Mouse (Mus musculus) forebrain, embryonic 14.5 days (tissue): Measurements from ENCODE around the gene Yipf2. TPM values are rescaled to one million over a fixed set of nuclear protein-coding genes. Genes with fewer than 3 reads are reported as not detected.
A peak's percentile ranks its signal among the peaks of the same experiment; 100 is the strongest.
"Not testable (repeated sequence)": the region's sequence is repeated elsewhere in the genome, so short reads cannot be mapped to it uniquely, and the experiment has no call there.

Source experiments
- ATAC-seq: fragments of 200-750 bp; cut with Nextera tagmentation; 2 replicates; pipeline ENCODE4 v1.8.0; 2017; ENCODE audit warnings: mild to moderate bottlenecking, moderate library complexity
- DNase-seq: peaks from one replicate; pipeline ENCODE4 v3.0.0-alpha.2; 2015; ENCODE audit warnings: low spot score
- H3K27ac ChIP-seq: fragments of 300-500 bp; sonication (generic); 2 replicates; pipeline ENCODE4 v1.5.1; 2014; ENCODE audit warnings: low read depth, mild to moderate bottlenecking, control low read depth, low read length, moderate library complexity
- H3K27me3 ChIP-seq: fragments of 300-500 bp; sonication (generic); replicated peaks from 2 replicates; pipeline ENCODE4 v1.6.1; 2014; ENCODE audit warnings: low read length, control low read depth, mixed read lengths; ENCODE audit not compliant: control insufficient read depth, insufficient read depth
- H3K36me3 ChIP-seq: fragments of 300-500 bp; sonication (generic); 2 replicates; pipeline ENCODE4 v1.6.1; 2014; ENCODE audit warnings: low read length, control low read depth; ENCODE audit not compliant: control insufficient read depth, insufficient read depth
- H3K4me1 ChIP-seq: fragments of 300-500 bp; sonication (generic); 2 replicates; pipeline ENCODE4 v1.6.1; 2014; ENCODE audit warnings: antibody characterized with exemption, low read length, control low read depth; ENCODE audit not compliant: control insufficient read depth, insufficient read depth
- H3K4me2 ChIP-seq: fragments of 300-500 bp; sonication (generic); 2 replicates; pipeline ENCODE4 v1.6.1; 2014; ENCODE audit warnings: mild to moderate bottlenecking, control low read depth, low read length
- H3K4me3 ChIP-seq: fragments of 300-500 bp; sonication (generic); 2 replicates; pipeline ENCODE4 v1.5.1; 2014; ENCODE audit warnings: low read depth, low read length, control low read depth
- H3K9ac ChIP-seq: fragments of 300-500 bp; sonication (generic); 2 replicates; pipeline ENCODE4 v1.6.1; 2014; ENCODE audit warnings: mild to moderate bottlenecking, low read length, control low read depth, moderate library complexity
- H3K9me3 ChIP-seq: fragments of 300-500 bp; sonication (generic); replicated peaks from 2 replicates; pipeline ENCODE4 v1.6.1; 2016; ENCODE audit warnings: low read length, control low read depth, mixed read lengths; ENCODE audit not compliant: control insufficient read depth
- WGBS: fragments of 180-500 bp; shearing (Covaris S2); extraction: QIAGEN DNeasy Blood & Tissue Kit; methylation state at CpG from one replicate; pipeline ENCODE4 v1.1.7; 2014; 5-methylcytosine and 5-hydroxymethylcytosine counted together
- polyA plus RNA-seq: library from polyadenylated mRNA; unstranded; fragments of >200 nt; fragmentation: Nextera tagmentation; extraction: Ambion mirVana; gene quantifications from 2 replicates; pipeline ENCODE4 v1.2.1, GENCODE M21; 2014

The Yipf2 gene
- polyA plus RNA-seq, 1 experiment from 2014 or later: 18.2 TPM

DNA sequence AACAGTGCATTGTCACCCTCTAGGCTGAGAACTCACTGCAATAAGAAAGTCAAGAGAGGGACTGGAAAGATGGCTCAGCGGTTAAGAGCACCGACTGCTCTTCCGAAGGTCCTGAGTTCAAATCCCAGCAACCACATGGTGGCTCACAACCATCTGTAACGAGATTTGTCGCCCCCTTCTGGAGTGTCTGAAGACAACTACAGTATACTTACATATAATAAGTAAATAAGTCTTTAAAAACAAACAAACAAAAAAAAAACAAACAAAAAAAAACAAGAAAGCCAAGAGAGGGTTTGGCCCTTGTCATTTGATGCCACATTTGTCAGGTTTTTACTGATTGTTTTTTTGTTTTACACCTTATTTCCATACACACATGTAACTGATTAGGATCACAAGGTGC, 11.5 kb upstream of the Yipf2 start:
- H3K27ac ChIP-seq: no peak overlapping the region
- H3K9ac ChIP-seq: no peak overlapping the region
- H3K27me3 ChIP-seq: no peaks in the 10 kb centered on the region
- no peaks in the 10 kb centered on the region for H3K4me1 ChIP-seq
- no peak overlapping the region for H3K4me3 ChIP-seq
- no peaks in the 10 kb centered on the region for H3K36me3 ChIP-seq
- DNase-seq (no peak), ATAC-seq (no peak)
- 79% methylated on average over 5 of the region's 5 CpGs for WGBS
- H3K9me3 ChIP-seq: no peaks in the 10 kb centered on the region
- H3K4me2 ChIP-seq: no peak overlapping the region

DNA sequence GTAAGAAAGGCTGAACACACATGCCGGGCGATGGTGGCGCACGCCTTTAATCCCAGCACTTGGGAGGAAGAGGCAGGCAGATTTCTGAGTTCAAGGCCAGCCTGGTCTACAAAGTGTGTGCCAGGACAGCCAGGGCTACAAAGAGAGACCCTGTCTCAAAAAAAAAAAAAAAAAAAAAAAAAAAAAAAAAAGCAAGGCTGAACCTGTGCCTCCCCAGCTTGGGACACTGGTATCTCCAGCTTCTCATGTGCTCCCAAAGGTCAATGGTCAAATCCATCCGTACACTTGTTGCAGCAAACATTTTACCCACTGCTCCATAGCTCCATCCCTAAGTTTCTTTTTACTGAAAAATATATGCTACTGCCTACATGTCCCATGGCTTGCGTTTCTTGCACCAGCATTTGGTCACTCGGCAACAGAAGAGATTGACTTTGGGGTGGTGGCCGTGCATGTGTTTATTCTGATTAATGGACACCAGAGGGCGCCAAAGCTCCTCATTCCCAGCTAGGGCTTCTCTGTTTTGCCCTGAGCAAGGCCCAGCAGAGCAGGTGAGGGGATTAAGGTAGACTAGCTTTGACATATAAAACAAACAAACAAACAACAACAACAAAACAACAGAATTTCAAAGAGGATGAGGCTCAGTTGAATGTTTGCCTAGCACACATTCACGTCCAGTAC, 9.2 kb upstream of the Yipf2 start:
- no peak overlapping the region for H3K4me3 ChIP-seq
- no peak overlapping the region for H3K27ac ChIP-seq
- no peak overlapping the region for H3K9ac ChIP-seq
- H3K9me3 ChIP-seq: no peaks in the 10 kb centered on the region
- 48% methylated on average over 10 of the region's 10 CpGs for WGBS
- ATAC-seq (peak; percentile 81), DNase-seq (peak; percentile 84)
- no peak overlapping the region for H3K4me2 ChIP-seq
- H3K27me3 ChIP-seq: no peaks in the 10 kb centered on the region
- no peaks in the 10 kb centered on the region for H3K36me3 ChIP-seq
- H3K4me1 ChIP-seq: no peaks in the 10 kb centered on the region

GRCm38 (mm10) chr9:21601073-21601472, 8.4 kb upstream of the Yipf2 start:
- H3K9ac ChIP-seq: no peak overlapping the region
- no peak for DNase-seq
- H3K4me3 ChIP-seq: no peak overlapping the region
- ATAC-seq: no peak
- H3K36me3 ChIP-seq: peaks cover 3% of the 10 kb centered on the region
- no peaks in the 10 kb centered on the region for H3K4me1 ChIP-seq
- H3K27me3 ChIP-seq: no peaks in the 10 kb centered on the region
- no peak overlapping the region for H3K4me2 ChIP-seq
- WGBS: 89% methylated on average over 2 of the region's 2 CpGs
- no peaks in the 10 kb centered on the region for H3K9me3 ChIP-seq
- H3K27ac ChIP-seq: no peak overlapping the region

- WGBS: 70% methylated on average over 3 of the region's 3 CpGs
- Histone ChIP-seq H3K27ac (no peak overlapping the region), H3K4me3 (no peak overlapping the region), H3K4me1 (no peaks in the 10 kb centered on the region), H3K27me3 (no peaks in the 10 kb centered on the region), H3K9me3 (no peaks in the 10 kb centered on the region), H3K9ac (no peak overlapping the region), H3K4me2 (no peak overlapping the region), H3K36me3 (peaks cover 10% of the 10 kb centered on the region)
- DNase-seq (no peak), ATAC-seq (no peak)
Observed at GRCm38 (mm10) chr9:21600186-21600585, 7.6 kb upstream of the Yipf2 start.

GRCm38 (mm10) chr9:21598198-21598597, 5.6 kb upstream of the Yipf2 start:
- Histone ChIP-seq H3K9ac (no peak overlapping the region), H3K4me2 (no peak overlapping the region), H3K27me3 (no peaks in the 10 kb centered on the region), H3K27ac (no peak overlapping the region), H3K9me3 (no peaks in the 10 kb centered on the region), H3K4me1 (peaks cover 15% of the 10 kb centered on the region), H3K4me3 (no peak overlapping the region), H3K36me3 (peaks cover 15% of the 10 kb centered on the region)
- ATAC-seq: no peak
- peak; percentile 26 for DNase-seq
- 37% methylated on average over 2 of the region's 2 CpGs for WGBS

GRCm38 (mm10) chr9:21594838-21595237, 2.2 kb upstream of the Yipf2 start:
- DNase-seq: no peak
- no peaks in the 10 kb centered on the region for H3K27me3 ChIP-seq
- peaks cover 22% of the 10 kb centered on the region for H3K4me1 ChIP-seq
- WGBS: 92% methylated on average over 2 of the region's 2 CpGs
- peaks cover 23% of the 10 kb centered on the region for H3K36me3 ChIP-seq
- H3K4me3 ChIP-seq: no peak overlapping the region
- H3K4me2 ChIP-seq: no peak overlapping the region
- ATAC-seq: no peak
- H3K27ac ChIP-seq: no peak overlapping the region
- H3K9ac ChIP-seq: no peak overlapping the region
- no peaks in the 10 kb centered on the region for H3K9me3 ChIP-seq

DNA sequence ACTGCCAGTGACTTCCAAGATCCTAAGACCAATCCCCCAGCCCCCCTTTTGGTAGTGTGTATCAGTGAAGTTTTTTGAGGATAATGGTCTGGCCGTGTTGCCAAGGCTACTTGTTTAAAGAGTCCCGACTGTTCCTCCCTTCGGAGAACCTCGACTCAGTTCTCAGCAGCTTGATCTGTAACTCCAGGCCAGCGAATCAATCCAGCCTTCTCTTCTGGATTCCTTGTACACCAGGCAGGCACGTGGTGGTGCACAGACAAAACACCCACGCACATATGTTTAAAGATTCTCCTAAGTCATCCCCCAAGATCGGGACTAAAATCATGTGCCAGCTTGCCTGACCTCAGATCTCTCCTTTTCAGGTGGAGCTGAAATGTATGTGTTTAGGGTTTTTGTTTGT, 1.7 kb upstream of the Yipf2 start:
- H3K4me1 ChIP-seq: peaks cover 22% of the 10 kb centered on the region
- not testable (repeated sequence) for H3K9ac ChIP-seq, DNase-seq, ATAC-seq, H3K27me3 ChIP-seq, H3K9me3 ChIP-seq, H3K27ac ChIP-seq
- H3K4me3 ChIP-seq: peak overlapping the region; percentile 91; the same call in 1 of the 2 replicates
- peak overlapping the region; percentile 90; the same call in 1 of the 2 replicates for H3K4me2 ChIP-seq
- 94% methylated on average over 8 of the region's 8 CpGs for WGBS
- H3K36me3 ChIP-seq: peaks cover 28% of the 10 kb centered on the region

- peaks cover 40% of the 10 kb centered on the region for H3K36me3 ChIP-seq
- ATAC-seq: peak; percentile 59
- DNase-seq: no peak
Observed at GRCm38 (mm10) chr9:21593122-21593721, 594 bp upstream of the Yipf2 start.

More at GRCm38 (mm10) chr9:21593122-21593721, 594 bp upstream of the Yipf2 start:
- no peaks in the 10 kb centered on the region for H3K27me3 ChIP-seq
- peak overlapping the region; percentile 90 for H3K4me2 ChIP-seq
- WGBS: 2% methylated on average over 68 of the region's 69 CpGs
- peak overlapping the region; percentile 84 for H3K27ac ChIP-seq
- peak overlapping the region; percentile 91 for H3K4me3 ChIP-seq
- peak overlapping the region; percentile 92 for H3K9ac ChIP-seq
- H3K9me3 ChIP-seq: no peaks in the 10 kb centered on the region
- peaks cover 22% of the 10 kb centered on the region for H3K4me1 ChIP-seq
